Mouse (Mus musculus) right cerebral cortex, postnatal 36 days (tissue): ENCODE measurements around the gene Gtpbp8.

ENCODE experiments used
- DNase-seq, 2 experiments: peaks; one replicate each; pipeline ENCODE4 v3.0.0; 2022; ENCODE audit warnings: low spot score in 2 of 2, mixed read lengths in 1 of 2

The Gtpbp8 gene

DNA sequence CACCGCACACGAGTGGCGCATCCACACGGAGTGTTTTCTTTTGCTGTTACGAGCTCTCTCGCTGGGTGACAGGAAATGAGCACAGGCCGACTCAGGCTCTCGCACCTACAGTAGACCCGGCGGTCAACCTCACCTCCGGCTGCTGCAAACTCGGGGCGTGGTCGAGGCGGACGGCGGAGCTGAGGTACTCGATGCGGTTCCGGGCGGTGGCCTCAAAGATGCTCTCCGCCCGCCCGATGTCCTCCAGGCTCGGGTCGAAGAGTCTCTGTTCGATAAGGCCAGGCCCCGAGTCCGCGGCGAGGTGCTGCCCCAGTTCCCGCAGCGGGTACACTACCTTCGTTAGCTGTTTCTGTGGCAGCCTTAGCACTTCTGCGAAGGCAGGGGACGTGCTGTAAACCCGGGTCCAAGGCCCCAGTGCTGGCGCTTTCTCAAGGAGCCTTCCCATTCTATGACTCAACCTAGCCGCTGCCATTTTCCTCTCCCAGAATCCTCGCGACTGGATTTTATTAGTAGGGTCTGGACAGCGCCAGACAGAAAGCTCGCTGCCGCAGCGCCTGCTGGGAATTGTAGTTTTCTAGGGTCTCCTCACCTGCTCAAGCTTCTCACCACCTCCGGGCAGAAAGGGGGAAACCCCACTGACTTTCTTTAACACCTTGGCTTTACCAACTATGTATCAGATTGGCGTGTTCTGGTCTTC is at the start of gene Gtpbp8:
Gene Gtpbp8, minus strand, starts transcription at position 498 of the 697 bp plus-strand sequence.
- peak; percentile 85 to 88 for DNase-seq

DNA sequence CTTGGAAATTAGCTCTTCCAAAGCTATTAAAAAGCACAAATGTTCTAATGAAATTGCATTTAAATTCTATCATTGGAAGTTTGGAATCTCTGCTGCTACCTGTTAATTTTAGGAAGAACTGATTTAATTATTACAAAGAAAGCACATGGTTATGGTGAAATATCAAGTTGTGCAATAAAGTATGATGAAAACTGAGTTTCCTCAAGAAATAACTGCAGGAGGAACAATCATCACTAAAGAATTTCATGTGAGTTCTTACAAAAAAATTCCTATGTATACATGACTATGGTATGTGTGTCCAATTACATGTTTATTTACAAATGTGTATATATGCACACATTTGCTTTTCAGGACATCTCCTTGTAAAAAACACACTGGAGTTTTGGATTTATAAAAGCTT is 48.3 kb upstream of the Gtpbp8 start:
- no peak for DNase-seq

DNA sequence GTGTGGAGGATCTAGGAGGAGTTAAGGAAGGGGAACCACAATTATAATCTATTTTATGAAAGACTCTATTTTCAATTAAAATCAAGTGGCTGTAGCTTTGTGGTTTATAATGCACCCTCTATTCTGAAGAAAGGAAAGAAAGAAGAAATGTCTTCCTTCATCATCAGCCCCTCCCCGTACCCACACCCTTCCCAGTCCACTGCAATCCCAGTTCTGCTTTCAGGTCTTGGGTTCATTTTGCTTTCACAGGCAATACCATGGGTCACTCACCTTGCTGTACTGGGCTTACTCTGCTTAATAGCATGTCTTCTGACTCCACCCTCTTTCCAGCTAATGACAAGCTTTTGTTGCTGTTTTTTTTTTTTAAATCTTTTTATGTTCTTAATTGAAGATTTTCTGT is 40.8 kb upstream of the Gtpbp8 start:
- no peak for DNase-seq

DNA sequence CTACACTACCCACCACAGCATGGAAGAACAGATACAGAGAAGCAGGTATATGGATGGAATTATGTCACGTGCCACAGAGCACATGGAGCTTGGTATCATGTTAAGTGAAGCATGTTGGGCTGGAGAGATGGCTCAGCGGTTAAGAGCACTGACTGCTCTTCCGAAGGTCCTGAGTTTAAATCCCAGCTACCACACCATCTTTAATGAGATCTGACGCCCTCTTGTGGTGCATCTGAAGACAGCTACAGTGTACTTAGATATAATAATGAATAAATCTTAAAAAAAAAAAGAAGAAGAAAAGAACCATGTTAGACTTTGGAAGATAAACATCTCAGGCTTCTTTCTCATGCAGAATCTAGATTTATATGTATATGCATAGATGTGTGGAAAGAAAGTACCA is 34.6 kb upstream of the Gtpbp8 start:
- no peak for DNase-seq

DNA sequence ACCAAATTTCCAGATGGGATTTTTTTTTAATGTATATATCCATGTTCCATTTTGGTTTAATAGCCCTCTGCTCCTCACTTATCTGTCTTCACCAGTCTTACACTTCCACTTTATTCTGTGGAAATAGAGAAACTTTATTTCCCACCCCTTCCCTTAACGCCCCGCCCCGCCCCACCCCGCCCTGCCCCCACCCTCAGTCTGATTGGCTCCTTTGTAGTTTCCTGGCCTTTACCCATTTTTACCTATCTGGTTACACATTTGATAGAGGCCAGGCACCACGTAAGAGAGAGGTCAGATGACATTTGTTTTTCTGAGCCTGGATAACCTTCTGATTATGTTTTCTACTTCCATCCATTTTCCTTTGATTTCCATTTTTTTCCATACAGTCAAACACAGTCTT is 33.3 kb upstream of the Gtpbp8 start:
- no peak for DNase-seq

DNA sequence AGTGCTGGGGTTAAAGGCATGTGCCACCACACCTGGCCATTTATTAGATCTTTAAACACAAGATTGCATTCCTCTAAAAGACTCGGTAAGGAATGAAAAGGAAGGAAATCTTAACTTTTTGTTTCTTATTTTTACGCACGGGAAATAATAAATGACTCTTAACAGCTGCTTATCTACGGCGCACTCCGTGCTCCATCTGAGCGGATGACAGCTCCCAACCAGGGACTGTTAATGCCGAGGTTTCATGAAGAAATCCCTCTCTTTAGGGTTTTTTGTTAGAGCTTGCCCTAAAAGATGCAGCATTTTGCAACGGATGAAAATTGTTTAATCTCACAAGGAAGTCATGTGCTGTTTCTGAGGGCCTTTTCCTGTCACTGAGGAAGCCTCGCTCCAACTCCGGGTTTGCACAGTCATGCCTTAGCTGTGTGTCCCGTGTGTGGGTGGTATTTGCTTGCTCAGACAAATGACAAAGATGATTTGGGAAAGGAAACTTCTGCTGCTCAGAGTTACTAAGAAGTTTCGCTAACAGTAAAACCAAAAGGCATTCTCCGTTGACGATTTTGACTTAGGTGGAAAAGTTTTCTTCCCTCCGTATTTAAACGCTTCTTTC is 32.5 kb upstream of the Gtpbp8 start:
- peak in 1 of 2 experiments; percentile 14 for DNase-seq

DNA sequence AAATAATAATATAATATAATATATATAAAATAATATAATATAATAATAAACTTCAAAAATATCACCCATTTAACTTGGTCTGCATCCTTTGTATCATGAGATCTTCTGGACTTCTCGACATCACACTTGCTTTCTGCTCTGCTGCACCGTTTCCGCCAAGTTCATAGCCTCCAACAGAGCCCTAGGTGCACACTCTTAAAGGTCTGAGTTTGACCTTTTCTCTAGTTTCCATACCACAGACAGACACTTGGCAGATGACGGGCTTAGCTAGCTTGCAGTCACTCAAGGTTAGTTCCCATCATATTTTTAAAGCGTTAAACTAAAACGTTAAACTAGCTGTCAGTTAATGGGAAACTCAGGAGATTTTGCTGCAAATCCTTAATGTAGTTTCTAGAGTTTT is 28.0 kb upstream of the Gtpbp8 start:
- DNase-seq, result no peak

DNA sequence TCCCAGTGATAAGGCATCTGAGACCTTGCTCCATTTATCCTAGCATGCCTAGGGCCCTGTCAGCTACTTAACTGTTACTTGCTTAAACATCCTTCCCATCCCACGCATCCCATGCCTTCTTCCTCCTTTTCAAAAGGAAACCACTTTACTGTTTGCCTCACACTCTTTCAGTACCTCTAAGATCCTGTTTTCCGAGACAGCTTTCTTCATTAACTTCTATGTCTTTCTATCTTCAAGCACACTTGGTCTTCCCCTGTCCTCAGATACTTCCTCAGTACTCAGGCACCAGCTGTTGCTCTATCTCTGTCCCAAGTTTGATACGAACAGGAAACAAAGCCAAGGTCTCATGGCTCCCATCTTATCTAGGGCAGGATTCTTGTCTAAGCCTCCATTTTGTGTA is 27.5 kb upstream of the Gtpbp8 start:
- DNase-seq, result no peak

DNA sequence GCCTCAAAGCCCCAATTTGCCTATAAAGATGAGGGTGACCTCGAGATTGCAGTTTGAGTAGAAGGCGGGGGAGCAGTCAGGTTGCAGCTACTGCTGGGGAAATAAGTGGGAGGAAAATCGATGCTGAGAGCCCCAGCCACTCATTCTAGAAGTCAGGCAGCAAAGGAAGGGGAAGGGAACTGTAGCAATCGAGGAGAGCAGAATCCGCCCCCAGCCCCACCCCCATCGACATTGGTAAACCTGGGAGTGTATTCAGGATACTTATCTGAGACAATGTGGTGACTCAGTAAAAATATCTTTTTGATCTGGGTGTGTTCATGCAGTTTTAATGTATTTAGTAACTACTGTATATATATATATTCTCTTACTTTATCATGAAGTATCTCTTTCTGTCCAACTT is 26.4 kb upstream of the Gtpbp8 start:
- no peak for DNase-seq

DNA sequence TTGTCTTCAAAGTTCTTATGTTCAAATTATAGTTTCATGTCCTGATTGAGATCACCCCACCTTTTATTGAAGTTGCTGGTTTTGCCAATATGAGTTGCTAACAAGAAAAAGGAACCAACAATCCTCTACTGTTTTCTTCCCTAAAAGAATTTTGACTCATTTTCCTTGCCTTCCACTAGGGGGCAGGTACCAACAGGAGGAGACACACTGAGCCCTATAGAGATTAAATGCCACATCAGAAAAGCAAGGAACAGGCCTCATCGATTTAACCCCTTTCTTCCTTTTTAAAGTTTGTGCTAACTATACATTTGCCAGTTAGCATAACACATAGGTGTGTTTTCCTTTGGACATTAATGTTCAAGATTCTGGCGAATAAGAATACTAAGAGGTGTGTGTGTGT is 21.8 kb upstream of the Gtpbp8 start:
- no peak for DNase-seq

DNA sequence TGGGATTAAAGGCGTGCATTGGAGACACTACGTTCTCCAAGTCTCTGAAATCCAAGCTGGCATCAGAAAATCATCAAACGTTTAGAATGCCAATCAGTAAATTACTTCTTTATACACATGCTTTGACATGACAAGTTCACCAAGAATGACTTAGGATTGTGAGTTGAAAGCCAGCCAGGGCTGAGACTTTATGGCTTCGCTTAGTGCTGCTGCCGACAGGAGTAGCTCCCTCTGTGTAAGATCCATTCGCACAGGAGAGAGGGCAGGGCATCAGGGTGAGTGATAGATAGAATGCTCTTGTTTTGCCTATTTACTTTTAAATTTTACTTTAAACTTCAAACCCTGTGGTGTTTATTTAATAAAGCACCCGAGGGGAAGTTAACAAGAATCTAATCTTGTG is 21.3 kb upstream of the Gtpbp8 start:
- DNase-seq, result no peak

DNA sequence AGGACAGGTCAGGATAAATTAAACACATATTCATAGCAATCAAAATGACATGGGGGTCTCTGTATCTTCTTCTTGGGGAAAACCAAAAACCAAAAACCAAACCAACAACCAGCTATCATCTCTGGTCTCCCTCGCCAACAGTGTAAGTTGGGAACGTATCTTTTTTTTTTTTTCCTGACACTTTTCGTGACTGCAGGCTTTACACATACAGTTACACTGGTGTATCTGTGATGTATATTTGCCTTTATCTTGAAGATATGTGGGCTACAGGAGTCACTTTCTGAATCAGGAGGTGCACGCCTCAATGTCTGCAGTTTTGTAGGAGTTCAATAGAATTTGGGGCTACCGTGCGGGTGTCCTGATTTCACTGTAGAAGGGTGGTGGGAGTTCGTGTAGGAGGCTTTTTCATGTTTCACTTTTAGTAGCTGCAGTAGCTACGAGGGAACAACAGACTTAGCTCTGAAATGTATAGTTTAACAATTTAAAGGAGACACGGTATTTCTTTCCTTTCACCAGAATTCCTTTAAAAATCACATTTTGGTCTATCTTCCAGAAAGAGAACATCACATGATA is 20.2 kb upstream of the Gtpbp8 start:
- peak in 1 of 2 experiments; percentile 38 for DNase-seq

DNA sequence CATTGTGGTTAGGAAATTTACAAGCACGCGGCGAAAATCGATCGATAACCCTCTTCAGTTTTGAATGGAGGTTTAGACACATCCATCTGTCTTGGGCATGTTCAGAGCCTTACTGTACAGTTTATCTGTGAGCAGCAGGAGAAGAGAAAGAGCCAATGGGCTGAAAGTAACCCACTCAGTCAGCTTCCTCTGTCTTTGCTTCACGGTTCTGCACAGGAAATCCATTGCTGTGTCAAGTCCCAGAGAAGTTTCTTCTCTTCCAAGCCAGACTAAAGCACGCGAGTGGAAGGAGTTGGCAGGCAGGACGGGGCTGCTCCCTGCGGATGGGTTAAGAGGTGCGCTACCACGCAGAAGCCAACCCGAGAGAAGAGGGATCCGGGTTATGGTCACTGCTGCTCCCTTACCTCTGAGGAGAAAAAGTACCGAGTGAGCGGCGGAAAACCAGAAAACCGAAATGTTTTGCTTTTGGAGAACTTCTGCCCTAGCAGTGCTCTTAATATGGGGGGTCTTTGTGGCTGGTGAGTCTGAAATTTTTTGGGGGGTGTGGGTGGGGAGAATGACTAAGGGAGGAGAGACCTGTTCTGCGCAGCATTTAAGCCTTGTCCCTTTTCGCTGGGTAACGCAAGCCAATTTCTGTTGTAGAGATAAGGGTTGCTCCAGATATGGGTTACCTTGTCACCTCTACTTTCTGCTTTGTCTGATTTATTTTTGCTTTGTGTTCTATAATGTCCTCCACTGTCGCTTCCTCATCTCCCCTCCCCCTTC is 19.6 kb upstream of the Gtpbp8 start, which contains the start of gene Cd200r1:
Gene Cd200r1, plus strand, starts transcription at position 182 of the 765 bp plus-strand sequence.
- DNase-seq, result no peak

DNA sequence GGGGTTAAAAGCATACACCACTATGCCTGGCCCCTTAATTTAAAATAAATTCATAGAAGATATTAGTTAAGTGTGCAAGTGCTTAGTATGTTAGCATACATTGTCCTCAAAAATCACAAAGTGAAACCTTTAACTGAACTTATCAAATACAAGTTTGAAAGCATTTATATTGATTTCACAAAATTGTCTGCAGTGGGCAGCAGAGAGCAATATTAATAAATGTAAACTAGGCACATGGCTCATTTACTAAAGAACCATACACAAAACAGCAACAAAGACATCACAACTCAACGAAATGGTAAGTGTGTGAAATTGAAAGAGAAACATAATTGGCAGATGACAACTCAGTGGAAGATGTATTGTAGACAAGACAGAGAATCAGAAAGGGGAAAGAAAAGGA is 15.6 kb upstream of the Gtpbp8 start:
- DNase-seq, result no peak

DNA sequence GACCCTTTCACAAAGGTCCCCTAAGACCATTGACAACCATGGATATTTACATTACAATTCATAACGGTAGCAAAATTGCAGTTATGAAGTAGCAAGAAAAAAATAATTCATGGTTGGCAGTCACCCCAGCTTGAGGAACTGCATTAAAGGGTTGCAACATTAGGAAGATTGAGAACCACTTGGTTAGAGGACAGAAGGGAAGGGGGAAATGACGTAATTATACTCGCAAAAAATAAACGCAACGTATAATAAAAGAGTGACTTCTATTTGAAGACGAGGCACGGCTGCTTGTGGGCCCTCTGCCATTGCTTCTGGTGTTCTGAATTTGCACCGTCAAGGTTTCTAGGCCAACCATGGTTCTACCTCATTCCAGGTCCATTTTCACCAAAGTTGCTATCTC is 11.5 kb upstream of the Gtpbp8 start:
- DNase-seq, result no peak

DNA sequence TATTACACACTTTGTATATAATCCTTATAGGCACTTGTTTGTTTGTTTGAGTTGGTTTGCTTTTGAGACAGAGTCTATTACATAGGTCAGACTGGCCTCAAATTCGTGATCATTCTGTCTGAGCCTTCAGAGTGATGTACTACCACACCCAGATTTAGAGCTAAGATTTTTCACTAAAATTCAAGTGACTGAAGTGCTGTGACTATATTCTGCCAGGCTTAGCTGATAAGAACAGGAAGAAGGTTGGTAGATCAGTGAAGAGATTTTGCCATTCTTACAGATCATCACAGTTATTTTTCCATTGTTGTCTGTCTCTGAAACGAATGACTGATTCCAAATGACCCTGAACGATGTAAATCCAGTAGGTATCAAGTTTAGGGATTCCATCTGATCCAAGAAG is 1.8 kb upstream of the Gtpbp8 start:
- DNase-seq, result no peak

DNA sequence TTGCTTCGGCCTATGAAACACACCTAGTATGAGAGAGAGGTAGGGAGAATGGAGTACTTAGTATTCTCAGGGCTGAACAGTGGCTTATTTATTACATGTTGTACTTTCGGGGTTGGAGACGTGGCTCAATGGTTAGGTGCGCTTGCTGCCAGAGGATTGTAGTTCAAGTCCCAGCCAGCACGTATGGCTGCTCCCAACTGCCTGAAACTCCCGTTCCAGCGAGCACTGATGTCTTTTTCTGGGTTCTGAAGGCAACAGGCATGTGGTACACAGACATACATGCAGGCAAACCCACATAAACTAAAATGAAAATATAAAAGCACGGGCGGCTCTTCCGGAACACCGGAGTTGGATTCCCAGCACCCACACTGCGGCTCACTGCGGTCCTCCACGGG is 695 bp downstream of the Gtpbp8 start:
- no peak for DNase-seq

DNA sequence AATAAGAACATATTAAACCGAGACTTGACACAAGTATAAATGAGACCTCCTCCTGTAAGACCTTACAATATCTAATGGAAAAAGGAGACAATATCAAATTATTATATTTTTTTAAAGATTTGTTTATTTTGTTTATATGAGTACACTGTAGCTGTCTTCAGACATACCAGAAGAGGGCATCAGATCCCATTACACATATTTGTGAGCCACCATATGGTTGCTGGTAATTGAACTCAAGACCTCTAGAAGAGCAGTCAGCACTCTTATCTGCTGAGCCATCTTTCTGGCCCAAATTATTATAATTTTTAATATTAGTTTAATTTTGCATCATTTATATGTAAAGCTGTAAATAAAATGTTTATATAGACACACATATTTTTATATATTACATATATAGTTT is 3.4 kb downstream of the Gtpbp8 start:
- DNase-seq, result no peak

DNA sequence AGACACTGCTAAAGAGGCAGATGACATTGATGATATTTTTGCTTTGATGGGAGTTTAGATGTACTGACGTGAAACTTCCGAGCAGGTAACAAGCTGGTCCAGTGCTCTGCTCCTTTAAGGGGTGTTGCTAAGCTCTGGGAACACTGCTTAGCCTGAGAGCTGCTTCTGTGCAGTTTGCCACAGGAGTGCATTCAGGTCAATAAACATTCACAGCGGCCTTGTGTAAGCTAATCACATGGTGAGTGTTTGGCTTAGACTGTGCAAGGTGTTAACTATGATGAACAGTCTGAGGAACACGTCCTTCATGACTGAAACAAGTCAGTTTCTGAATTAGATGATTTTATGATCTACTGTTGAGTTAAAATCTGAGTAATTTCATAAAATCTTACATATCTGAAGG is 10.0 kb downstream of the Gtpbp8 start:
- no peak for DNase-seq

DNA sequence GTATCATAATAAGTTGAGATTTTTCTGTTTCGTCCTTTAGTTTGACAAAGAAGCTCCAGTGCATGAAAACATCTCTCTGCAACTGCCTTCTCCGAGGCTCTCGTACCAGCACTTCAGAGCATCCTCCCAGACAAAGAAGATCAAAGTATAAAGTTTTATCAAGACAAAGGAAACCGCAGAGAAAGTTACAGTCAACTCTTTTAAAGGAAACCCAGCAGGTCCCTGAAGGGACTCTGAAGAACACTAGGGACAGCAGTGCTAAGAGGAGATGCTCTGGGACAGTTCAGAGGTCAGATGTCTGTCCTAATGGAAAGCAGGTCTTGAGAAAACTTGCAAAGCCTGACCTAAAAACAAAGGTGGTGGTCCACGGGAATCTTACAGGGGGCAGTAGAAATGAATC is 10.5 kb downstream of the Gtpbp8 start:
- DNase-seq, result no peak

DNA sequence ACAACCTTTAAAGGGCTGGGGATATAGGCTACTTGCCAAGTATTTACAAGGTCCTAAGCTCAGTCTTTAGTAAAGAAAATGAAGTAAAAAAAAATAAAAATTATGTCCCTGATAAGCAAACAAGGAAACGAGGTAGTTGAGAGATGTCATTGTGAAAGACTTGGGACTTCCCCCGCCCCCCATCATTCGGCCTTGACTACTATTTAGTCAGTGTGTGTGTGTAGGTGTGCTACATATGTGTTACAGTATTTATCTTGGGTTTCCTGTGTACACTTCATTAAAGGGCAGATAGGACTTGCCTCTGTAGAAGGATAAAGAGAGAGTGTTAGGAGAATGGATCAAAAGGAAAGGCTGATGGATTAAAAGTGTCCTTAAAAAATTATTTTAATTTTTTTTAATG is 12.1 kb downstream of the Gtpbp8 start:
- no peak for DNase-seq

DNA sequence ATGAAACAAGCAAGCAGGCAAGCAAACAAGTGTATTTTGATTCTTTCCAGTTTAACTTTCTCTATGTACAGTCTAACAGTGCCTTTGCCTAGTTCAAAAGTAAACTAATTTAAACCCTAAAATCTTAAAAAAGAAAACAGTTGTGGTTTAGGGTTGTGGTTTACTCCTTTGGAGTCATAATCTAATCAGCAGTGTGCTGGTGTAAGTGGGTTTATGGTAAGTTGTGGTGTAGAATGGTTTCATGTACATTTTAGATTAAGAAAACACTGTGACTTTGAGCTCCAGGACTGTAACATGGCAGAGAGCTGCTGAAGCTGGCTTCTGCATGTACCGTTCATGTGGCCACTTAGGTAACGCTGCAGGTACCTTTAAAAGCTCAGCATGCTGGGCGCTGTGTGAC is 18.6 kb downstream of the Gtpbp8 start:
- no peak for DNase-seq
